Mouse (Mus musculus) forebrain, embryonic 16.5 days (tissue): ENCODE data around the gene Gpr19. TPM values are rescaled to one million over a fixed set of nuclear protein-coding genes. Genes with fewer than 3 reads are reported as not detected.

Source experiments
- ATAC-seq: fragments of 200-750 bp; cut with Nextera tagmentation; 2 replicates; pipeline ENCODE4 v1.8.0; 2017; ENCODE audit warnings: mild to moderate bottlenecking, moderate library complexity
- H3K27ac ChIP-seq: fragments of 300-500 bp; sonication (generic); 2 replicates; pipeline ENCODE4 v1.5.1; 2014; ENCODE audit warnings: low read length, control low read depth
- H3K27me3 ChIP-seq: fragments of 300-500 bp; sonication (generic); replicated peaks from 2 replicates; pipeline ENCODE4 v1.6.1; 2014; ENCODE audit warnings: low read length; ENCODE audit not compliant: control insufficient read depth, insufficient read depth
- H3K36me3 ChIP-seq: fragments of 300-500 bp; sonication (generic); 2 replicates; pipeline ENCODE4 v1.6.1; 2014; ENCODE audit not compliant: control insufficient read depth, insufficient read depth
- H3K4me1 ChIP-seq: fragments of 300-500 bp; sonication (generic); replicated peaks from 2 replicates; pipeline ENCODE4 v1.6.1; 2014; ENCODE audit warnings: low read length; ENCODE audit not compliant: control insufficient read depth, insufficient read depth
- H3K4me2 ChIP-seq: fragments of 300-500 bp; sonication (generic); 2 replicates; pipeline ENCODE4 v1.6.1; 2014; ENCODE audit warnings: mild to moderate bottlenecking, low read length, control low read depth
- H3K4me3 ChIP-seq: fragments of 300-500 bp; sonication (generic); replicated peaks from 2 replicates; pipeline ENCODE4 v1.5.1; 2014; ENCODE audit warnings: mild to moderate bottlenecking, low read length, control low read depth
- H3K9ac ChIP-seq: fragments of 300-500 bp; sonication (generic); replicated peaks from 2 replicates; pipeline ENCODE4 v1.6.1; 2014; ENCODE audit warnings: low read depth, low read length, control low read depth
- H3K9me3 ChIP-seq: fragments of 300-500 bp; sonication (generic); 2 replicates; pipeline ENCODE4 v1.6.1; 2016; ENCODE audit warnings: low read length; ENCODE audit not compliant: control insufficient read depth
- WGBS: fragments of 180-500 bp; shearing (Covaris S2); extraction: QIAGEN DNeasy Blood & Tissue Kit; methylation state at CpG from one replicate; pipeline ENCODE4 v1.1.7; 2014; 5-methylcytosine and 5-hydroxymethylcytosine counted together
- polyA plus RNA-seq: library from polyadenylated mRNA; unstranded; fragments of >200 nt; fragmentation: Nextera tagmentation; extraction: Ambion mirVana; gene quantifications from 2 replicates; pipeline ENCODE4 v1.2.1, GENCODE M21; 2015

Gene Gpr19
- polyA plus RNA-seq, 1 experiment from 2014 or later: 48.9 TPM

DNA sequence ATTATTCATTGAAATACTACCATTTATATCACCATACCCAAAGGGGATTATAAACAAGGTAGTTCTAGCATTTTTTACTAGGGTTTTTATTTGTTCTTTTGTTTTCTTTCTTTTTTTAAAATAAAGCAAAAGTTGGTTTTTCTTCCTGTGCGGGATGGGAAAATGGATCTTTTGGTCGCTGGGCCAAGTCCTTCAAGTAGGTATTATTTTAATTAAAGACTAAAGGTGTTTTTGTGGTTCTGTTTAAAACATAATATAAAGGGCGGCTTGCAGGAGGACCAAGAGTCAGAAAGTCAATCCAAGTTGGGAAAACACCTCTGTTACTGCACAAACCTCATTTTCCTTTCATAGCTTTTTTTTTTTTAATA lies 27.9 kb upstream of the Gpr19 start:
- H3K4me3 ChIP-seq: peak overlapping the region; percentile 68
- peak overlapping the region; percentile 99 for H3K27ac ChIP-seq
- 7% methylated on average over 3 of the region's 3 CpGs for WGBS
- no peaks in the 10 kb centered on the region for H3K9me3 ChIP-seq
- H3K4me2 ChIP-seq: peak overlapping the region; percentile 94
- no peaks in the 10 kb centered on the region for H3K36me3 ChIP-seq
- no peak for ATAC-seq
- peaks cover 46% of the 10 kb centered on the region for H3K4me1 ChIP-seq
- peak overlapping the region; percentile 83 for H3K9ac ChIP-seq
- H3K27me3 ChIP-seq: no peaks in the 10 kb centered on the region

DNA sequence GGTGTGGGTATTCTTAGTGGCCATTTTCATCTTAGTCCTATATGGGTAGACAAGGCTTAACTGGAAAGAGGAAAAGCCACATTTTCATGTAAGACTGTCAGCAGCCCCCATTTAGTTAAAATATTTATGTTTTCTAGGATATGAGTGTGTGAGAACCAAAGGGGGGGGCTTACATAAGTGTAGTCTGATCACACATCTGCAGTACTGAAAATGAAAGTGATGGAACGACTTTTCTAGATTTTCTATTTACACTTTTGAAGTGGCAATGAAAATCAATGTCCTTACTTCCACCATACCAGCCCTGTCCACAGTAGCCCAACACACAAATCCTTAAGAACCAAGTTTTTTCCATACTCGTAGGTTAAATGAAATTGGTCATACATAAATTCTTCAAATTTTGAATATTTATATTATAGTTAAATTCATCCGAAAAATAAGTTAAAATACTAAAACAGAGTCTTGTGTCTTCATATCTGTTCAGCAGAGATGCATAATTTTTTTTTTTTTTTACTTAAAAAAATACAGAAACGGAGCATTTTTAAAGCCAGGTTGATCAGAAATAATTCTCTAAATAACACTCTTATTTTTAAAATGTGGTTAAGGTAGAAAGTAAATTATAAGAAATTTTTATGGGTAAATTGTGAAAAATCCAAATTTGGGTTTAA lies 27.4 kb upstream of the Gpr19 start:
- H3K27ac ChIP-seq: no peak overlapping the region
- no peak overlapping the region; the same call in 1 of the 2 replicates for H3K9ac ChIP-seq
- H3K4me2 ChIP-seq: peak overlapping the region; percentile 26
- no peak overlapping the region for H3K4me3 ChIP-seq
- ATAC-seq: no peak
- WGBS: 55% methylated on average over 4 of the region's 4 CpGs
- H3K36me3 ChIP-seq: no peaks in the 10 kb centered on the region
- H3K4me1 ChIP-seq: peaks cover 46% of the 10 kb centered on the region
- H3K27me3 ChIP-seq: no peaks in the 10 kb centered on the region
- H3K9me3 ChIP-seq: no peaks in the 10 kb centered on the region

DNA sequence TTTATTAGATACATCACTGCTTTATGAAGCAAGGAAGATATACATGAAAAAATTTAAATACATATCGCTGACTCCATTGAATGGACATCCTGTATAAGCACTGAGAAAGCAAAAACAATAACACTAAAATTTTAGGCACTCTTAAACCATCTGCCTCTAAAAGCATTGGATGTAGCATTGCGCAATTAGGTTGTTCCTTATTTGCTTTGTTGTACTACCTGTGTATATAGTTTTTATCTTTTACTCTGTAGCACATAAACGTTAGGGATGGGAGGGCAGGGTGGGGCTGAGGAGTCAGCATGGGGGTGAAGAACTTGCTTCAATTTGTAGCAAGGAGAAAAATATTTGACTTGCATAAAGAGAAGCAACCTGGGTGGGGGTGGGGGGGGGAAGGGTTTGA lies 25.9 kb upstream of the Gpr19 start:
- Histone ChIP-seq H3K4me2 (peak overlapping the region; percentile 45), H3K9ac (0 out of 2 replicates have a peak overlapping the region, but pooled peaks have one; percentile 13), H3K36me3 (no peaks in the 10 kb centered on the region), H3K27ac (no peak overlapping the region), H3K4me3 (peak overlapping the region; percentile 32), H3K4me1 (peaks cover 38% of the 10 kb centered on the region), H3K9me3 (no peaks in the 10 kb centered on the region), H3K27me3 (no peaks in the 10 kb centered on the region)
- WGBS: 55% methylated on average over 3 of the region's 3 CpGs
- no peak for ATAC-seq

DNA sequence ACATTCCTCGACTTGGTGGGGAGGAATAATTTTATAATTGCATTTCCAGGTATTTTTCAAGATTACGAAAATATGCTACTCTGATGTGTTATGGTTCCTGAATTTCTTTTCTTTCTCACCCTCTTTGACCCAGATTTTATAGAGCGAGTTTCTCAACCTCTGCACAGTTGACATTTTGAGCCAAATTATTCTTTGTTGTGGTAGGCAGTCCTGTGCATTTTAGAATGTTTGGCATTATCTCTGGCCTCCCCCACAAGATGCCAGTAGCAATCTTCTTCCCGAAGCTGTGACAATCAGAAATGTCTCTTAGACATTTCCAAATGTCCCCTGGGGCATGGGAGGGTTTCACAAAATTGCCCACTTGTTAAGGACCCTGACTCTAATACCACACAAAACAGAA lies 25.3 kb upstream of the Gpr19 start:
- Histone ChIP-seq H3K4me3 (peak overlapping the region; percentile 38), H3K4me2 (peak overlapping the region; percentile 64), H3K4me1 (peaks cover 36% of the 10 kb centered on the region), H3K9ac (no peak overlapping the region; the same call in 1 of the 2 replicates), H3K9me3 (no peaks in the 10 kb centered on the region), H3K36me3 (no peaks in the 10 kb centered on the region), H3K27me3 (no peaks in the 10 kb centered on the region), H3K27ac (no peak overlapping the region)
- 52% methylated on average over 4 of the region's 4 CpGs for WGBS
- no peak for ATAC-seq

DNA sequence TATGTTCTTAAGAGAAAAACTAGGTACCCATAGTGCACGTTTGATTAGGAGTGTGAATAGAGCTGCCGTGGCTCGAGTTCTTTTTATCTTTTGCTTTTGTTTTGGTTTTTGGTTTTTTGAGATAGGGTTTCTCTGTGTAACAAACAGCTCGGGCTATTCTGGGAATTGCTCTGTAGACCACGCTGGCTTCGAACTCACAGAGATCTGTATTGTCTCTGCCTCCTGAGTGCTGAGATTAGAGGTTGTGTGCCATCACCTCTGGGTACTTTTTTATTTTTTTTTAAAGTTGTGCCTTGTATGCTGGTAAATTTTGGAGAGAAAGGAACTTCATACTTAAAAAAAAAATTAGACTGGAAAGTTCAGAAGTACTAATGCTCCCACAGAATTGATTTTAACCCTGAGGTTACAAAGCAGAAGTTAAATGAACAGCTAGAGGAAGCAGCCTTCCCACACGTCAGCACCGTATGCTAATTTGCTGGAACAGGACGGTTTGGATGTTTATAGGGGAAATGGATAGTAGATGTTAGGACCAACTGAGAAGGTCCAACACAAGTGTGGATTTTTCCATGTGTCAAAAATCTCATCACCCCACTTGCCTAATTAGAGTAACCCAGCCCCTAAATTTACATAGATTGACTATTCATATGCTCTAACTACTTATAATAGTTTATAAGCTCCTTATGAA lies 24.3 kb upstream of the Gpr19 start:
- peak overlapping the region; percentile 59 for H3K4me2 ChIP-seq
- H3K4me1 ChIP-seq: peaks cover 34% of the 10 kb centered on the region
- H3K4me3 ChIP-seq: peak overlapping the region; percentile 91
- no peaks in the 10 kb centered on the region for H3K36me3 ChIP-seq
- no peak for ATAC-seq
- 15% methylated on average over 9 of the region's 9 CpGs for WGBS
- H3K9me3 ChIP-seq: no peaks in the 10 kb centered on the region
- peak overlapping the region; percentile 86 for H3K9ac ChIP-seq
- no peaks in the 10 kb centered on the region for H3K27me3 ChIP-seq
- H3K27ac ChIP-seq: no peak overlapping the region

DNA sequence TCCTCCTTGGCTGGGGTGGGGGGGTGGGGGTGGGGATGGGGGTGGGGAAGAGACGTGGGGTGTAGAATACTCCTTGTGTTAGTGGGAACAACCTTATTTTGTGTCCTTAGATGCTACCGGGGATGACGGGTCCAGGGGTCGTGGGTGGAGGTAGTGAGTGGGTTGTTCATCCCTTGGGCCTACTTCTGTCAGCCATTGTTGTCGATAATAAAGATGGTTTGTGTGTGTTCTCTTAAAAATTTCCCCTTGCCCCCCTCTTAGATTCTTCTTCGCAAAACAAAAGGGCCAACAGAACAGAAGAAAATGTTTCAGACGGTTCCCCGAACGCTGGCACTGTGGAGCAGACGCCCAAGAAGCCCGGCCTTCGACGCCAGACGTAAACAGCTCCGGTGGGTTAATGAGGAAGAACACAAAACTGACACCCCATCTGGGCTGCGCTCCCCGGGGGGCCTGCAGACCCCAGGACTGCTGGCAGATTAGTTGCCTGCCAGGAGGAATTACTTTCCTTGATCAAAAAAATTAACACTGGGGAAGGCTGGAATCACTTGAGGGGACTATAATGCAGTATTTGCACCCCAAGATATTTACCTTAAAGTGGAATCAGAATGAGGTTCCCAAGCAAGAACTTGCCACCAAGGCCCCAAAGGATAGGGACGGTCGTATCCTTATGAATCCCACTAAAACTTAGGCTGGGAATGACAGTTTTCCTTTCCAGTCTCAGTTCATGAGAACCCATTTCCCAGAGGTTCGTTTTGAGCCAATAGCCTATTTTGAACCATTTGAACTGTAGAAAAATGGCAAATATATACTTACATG lies 23.5 kb upstream of the Gpr19 start:
- no peaks in the 10 kb centered on the region for H3K27me3 ChIP-seq
- peak overlapping the region; percentile 91 for H3K4me3 ChIP-seq
- WGBS: 2% methylated on average over 20 of the region's 20 CpGs
- H3K9me3 ChIP-seq: no peaks in the 10 kb centered on the region
- H3K4me1 ChIP-seq: peaks cover 33% of the 10 kb centered on the region
- H3K36me3 ChIP-seq: no peaks in the 10 kb centered on the region
- ATAC-seq: no peak
- H3K27ac ChIP-seq: peak overlapping the region; percentile 95
- H3K9ac ChIP-seq: peak overlapping the region; percentile 86
- H3K4me2 ChIP-seq: peak overlapping the region; percentile 59

DNA sequence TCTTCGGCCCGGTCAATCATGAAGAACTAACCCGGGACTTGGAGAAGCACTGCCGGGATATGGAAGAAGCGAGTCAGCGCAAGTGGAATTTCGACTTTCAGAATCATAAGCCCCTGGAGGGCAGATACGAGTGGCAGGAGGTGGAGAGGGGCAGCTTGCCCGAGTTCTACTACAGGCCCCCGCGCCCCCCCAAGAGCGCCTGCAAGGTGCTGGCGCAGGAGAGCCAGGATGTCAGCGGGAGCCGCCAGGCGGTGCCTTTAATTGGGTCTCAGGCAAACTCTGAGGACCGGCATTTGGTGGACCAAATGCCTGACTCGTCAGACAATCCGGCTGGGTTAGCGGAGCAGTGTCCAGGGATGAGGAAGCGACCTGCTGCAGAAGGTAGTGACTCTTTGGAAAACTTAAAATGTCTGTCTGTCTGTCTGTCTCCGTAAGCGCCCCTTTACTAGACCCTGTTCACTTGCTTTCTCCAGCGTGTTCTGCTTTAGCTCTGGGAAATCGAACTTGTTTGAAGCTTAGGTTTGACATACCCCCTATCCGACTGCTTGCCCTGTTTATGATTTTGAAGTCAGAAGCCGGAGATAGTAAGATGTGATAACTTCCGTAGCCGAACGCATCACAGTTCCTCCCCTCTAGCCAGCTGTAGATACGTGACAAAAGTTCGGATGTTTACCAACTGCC lies 22.8 kb upstream of the Gpr19 start:
- H3K4me2 ChIP-seq: peak overlapping the region; percentile 59
- peak overlapping the region; percentile 91 for H3K4me3 ChIP-seq
- no peaks in the 10 kb centered on the region for H3K27me3 ChIP-seq
- no peak for ATAC-seq
- H3K27ac ChIP-seq: peak overlapping the region; percentile 95
- no peaks in the 10 kb centered on the region for H3K9me3 ChIP-seq
- H3K9ac ChIP-seq: peak overlapping the region; percentile 86
- peaks cover 34% of the 10 kb centered on the region for H3K4me1 ChIP-seq
- WGBS: under 1% methylated on average over 32 of the region's 32 CpGs
- H3K36me3 ChIP-seq: no peaks in the 10 kb centered on the region

DNA sequence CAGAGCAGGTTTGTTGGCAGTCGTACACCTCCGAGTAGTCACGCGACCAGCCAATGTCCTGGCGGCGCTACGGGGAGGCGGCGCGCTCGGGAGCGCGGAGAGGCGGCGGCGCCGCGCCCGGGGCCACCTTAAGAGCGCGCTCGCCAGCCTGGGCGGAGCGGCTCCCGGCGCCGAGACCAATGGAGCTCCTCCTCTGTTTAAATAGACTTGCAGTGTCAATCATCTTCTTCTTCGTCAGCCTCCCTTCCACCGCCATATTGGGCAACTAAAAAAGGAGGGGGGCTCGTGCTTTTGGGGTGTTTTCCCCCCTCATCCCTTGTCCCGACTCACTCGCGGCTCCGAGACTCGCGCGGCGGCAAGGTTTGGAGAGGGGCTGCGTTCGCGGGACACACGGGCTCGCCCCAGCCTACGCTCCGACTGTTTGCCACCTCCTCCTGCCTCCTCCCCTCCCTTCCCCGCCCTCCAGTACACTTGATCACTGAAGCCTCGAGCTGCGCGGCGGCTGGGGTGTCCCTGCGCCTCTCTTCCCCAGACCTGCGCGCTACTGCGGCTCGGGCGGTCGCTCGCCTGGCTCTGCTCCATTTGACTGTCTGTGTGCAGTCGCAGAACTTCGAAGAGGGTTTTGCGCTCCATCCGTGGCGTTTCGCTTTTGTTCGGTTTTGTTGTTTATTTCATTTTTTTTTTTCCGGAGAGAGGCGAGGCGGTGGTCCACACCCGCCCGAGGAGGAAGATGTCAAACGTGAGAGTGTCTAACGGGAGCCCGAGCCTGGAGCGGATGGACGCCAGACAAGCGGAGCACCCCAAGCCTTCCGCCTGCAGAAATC lies 22.0 kb upstream of the Gpr19 start, which contains the start of gene Cdkn1b:
TSS of gene Cdkn1b (plus strand) at position 212 of the 824 bp plus-strand sequence.
- peak; percentile 95 for ATAC-seq
- no peaks in the 10 kb centered on the region for H3K27me3 ChIP-seq

More for the DNA sequence above, 22.0 kb upstream of the Gpr19 start, which contains the start of gene Cdkn1b:
- Histone ChIP-seq H3K36me3 (no peaks in the 10 kb centered on the region), H3K9me3 (no peaks in the 10 kb centered on the region), H3K4me3 (peak within 1 kb of the TSS; percentile 91), H3K4me2 (peak within 1 kb of the TSS; percentile 94), H3K4me1 (peaks cover 35% of the 10 kb centered on the region), H3K9ac (peak within 1 kb of the TSS; percentile 86), H3K27ac (peak within 1 kb of the TSS; percentile 95)
- WGBS: under 1% methylated on average over 73 of the region's 77 CpGs
